Mouse (Mus musculus) heart, adult 2 months (tissue): Measurements from ENCODE around the gene Chn1.

Experiments used
- CTCF ChIP-seq: fragments of 200-600 bp; IDR thresholded peaks from 2 replicates; pipeline ENCODE4 v1.8.1; 2022; ENCODE audit warnings: antibody characterized with exemption, mild to moderate bottlenecking, moderate library complexity
- EP300 ChIP-seq: fragments of 200-500 bp; IDR thresholded peaks from 2 replicates; pipeline ENCODE4 v1.6.1; 2011; ENCODE audit warnings: low read depth, low read length, control low read depth; ENCODE audit not compliant: insufficient read depth
- POLR2A ChIP-seq: fragments of 200-500 bp; IDR thresholded peaks from 2 replicates; pipeline ENCODE4 v1.6.1; 2011; ENCODE audit warnings: mild to moderate bottlenecking, low read depth, low read length, control low read depth; ENCODE audit not compliant: insufficient read depth

GRCm38 (mm10) chr2:73693045-73693444, 82.1 kb downstream of the Chn1 start:
- TF ChIP-seq POLR2A (no peak), CTCF (no peak), EP300 (no peak)
